Mouse (Mus musculus): ENCODE measurements at regions not wholly inside any gene's neighbourhood (a gene's known extent, or its start where the extent isn't known, plus 50 kb on each side); places are given as distances from the start of the nearest gene placed in this dataset.
"Not testable (repeated sequence)": the region's sequence is repeated elsewhere in the genome, so short reads cannot be mapped to it uniquely, and the experiment has no call there.

DNA sequence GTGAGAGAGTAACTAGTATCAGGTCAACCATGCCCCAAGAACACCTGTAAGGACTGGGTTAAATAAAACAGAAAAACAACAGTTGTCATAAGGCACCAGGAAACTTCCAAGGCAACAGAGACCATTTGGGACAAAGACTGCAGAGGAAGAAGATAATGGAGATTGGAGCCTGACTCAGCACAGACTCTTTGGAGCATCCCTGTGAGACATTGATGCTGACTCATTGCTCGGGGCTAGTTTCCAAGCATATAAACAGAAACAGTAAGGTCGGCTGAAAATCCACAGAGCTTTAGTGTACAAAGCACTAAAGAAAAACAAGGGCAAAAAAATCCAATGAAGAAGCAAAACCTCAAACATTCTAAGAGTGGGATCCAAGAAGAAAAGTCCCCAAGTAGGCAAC, 386.3 kb downstream of the Epm2a start:
- no peaks in the 10 kb centered on the region for H3K4me1 ChIP-seq
- H3K27ac ChIP-seq (replicated peaks): no peak overlapping the region
- 88% methylated on average over 2 of the region's 2 CpGs for WGBS
- no peaks in the 10 kb centered on the region for H3K36me3 ChIP-seq
- H3K4me3 ChIP-seq (replicated peaks): no peak overlapping the region
- no peak overlapping the region for H3K4me2 ChIP-seq
- ATAC-seq (ENCODE audit: low FRiP score): no peak
- H3K9ac ChIP-seq (replicated peaks): no peak overlapping the region
- no peaks in the 10 kb centered on the region for H3K9me3 ChIP-seq (replicated peaks)
- no peaks in the 10 kb centered on the region for H3K27me3 ChIP-seq (replicated peaks)

DNA sequence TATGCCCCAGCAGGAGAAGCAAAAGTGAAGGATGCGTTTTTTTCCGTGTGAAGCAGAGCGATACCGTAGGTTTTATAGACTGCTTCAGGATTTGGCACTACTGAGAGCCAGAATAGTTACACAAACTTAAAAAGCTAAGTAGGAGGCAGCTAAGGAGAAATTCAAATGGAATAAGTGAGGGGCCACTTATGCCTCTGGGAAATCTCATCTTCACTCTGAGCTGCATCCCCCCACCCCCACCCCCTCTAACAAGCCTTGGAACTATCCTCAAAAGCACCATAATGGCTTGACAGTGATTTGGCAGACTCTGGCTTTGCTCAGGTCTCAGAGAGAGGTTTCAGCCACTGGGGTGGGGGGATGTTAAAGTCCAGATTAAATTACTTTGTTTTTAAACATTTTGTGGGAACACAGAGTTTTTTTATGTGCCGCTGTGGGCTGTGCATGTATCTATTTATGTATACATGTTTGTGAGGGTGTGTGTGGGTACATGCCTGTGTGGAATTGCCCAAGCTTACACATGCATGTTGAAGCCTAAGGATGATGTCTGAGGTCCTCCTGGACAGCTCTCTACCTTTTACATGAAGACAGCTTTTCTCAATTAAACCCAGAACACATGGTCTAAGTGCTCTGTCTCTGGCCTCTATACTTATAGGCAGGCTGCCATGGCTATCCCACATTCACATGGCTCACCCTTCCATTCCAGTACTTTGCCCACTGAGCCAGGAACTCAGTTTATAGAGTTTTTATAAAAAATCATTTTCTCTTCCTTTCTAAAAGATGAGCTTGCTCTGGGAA, 396.6 kb downstream of the Epm2a start:
- WGBS: 78% methylated on average over 5 of the region's 5 CpGs
- H3K27ac ChIP-seq (replicated peaks): no peak overlapping the region
- ATAC-seq (ENCODE audit: low FRiP score): peak; percentile 45; the same call in 1 of the 2 replicates
- H3K9me3 ChIP-seq (replicated peaks): no peaks in the 10 kb centered on the region
- no peak overlapping the region for H3K4me3 ChIP-seq (replicated peaks)
- H3K36me3 ChIP-seq: no peaks in the 10 kb centered on the region
- H3K27me3 ChIP-seq (replicated peaks): no peaks in the 10 kb centered on the region
- no peak overlapping the region for H3K4me2 ChIP-seq
- H3K9ac ChIP-seq (replicated peaks): no peak overlapping the region
- 0 out of 2 replicates have a peak, but pooled peaks cover 6% of the 10 kb centered on the region for H3K4me1 ChIP-seq

- Histone ChIP-seq H3K4me3 (replicated peaks) (no peak overlapping the region), H3K4me1 (no peaks in the 10 kb centered on the region), H3K27ac (replicated peaks) (no peak overlapping the region), H3K36me3 (no peaks in the 10 kb centered on the region), H3K27me3 (replicated peaks) (no peaks in the 10 kb centered on the region), H3K9ac (replicated peaks) (no peak overlapping the region), H3K4me2 (no peak overlapping the region), H3K9me3 (replicated peaks) (no peaks in the 10 kb centered on the region)
- no peak for ATAC-seq (ENCODE audit: low FRiP score)
- WGBS: 85% methylated on average over 4 of the region's 4 CpGs
These were observed 402.4 kb downstream of the Epm2a start for GRCm38 (mm10) chr10:11745587-11745986.

GRCm38 (mm10) chr10:11746959-11747358, 403.8 kb downstream of the Epm2a start:
- Histone ChIP-seq H3K4me2 (no peak overlapping the region), H3K4me3 (replicated peaks) (no peak overlapping the region), H3K36me3 (no peaks in the 10 kb centered on the region), H3K4me1 (no peaks in the 10 kb centered on the region), H3K9me3 (replicated peaks) (no peaks in the 10 kb centered on the region), H3K9ac (replicated peaks) (no peak overlapping the region), H3K27me3 (replicated peaks) (no peaks in the 10 kb centered on the region), H3K27ac (replicated peaks) (no peak overlapping the region)
- no peak for ATAC-seq (ENCODE audit: low FRiP score)

DNA sequence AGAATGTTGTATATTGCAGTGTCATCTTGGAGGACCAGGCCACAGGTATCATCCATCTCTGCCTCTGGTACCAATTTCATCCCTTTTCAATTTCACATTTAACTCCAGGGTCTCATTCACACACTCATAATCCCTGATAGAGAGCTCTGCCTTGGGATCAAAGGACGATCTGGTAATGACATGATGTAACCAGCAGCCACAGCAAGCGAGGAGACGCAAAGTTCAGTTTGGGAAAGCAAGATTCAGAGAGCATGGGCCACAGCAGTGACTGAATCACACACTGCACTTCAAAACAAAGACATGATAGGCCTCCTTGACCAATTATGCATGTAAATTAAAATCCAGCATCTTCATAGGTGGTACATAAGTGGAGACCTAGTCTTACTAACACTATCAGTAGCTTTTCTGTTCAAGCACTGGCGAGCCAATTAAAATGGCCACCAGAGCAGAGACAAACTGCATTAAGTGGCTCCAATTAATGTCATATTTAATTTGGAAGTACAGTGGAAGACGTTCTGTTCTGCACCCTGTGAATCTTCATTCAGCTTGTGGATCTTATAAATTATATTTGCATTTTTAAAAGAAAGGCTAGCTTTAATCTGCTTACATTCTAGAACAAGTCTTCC, 412.0 kb downstream of the Epm2a start:
- 78% methylated on average over 5 of the region's 5 CpGs for WGBS

DNA sequence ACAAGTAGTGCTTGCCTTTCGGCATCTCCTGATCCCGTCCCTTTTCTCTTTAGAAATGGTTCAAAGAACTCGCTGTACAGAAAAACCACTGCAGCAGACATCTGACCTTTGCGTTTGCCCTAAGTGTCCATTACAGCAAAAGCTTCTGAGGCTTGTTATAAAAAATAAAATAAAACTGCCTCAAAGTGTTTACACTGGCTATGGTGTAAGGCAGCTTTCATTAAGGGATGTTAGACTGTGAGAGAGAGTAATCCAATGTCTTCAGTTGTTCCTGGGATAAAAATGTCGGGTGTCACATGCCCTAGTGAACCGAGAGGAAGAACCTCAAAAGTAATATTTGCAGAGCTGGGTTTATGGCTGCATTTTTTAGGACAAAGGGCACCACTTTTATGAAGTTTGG, 434.7 kb downstream of the Epm2a start:
- H3K27me3 ChIP-seq (replicated peaks): no peaks in the 10 kb centered on the region
- no peak overlapping the region for H3K9ac ChIP-seq (replicated peaks)
- H3K36me3 ChIP-seq: no peaks in the 10 kb centered on the region
- 0 out of 2 replicates have a peak, but pooled peaks cover 4% of the 10 kb centered on the region for H3K9me3 ChIP-seq (replicated peaks)
- ATAC-seq (ENCODE audit: low FRiP score): no peak
- no peaks in the 10 kb centered on the region for H3K4me1 ChIP-seq
- WGBS: 91% methylated on average over 6 of the region's 6 CpGs
- H3K27ac ChIP-seq (replicated peaks): no peak overlapping the region
- H3K4me3 ChIP-seq (replicated peaks): no peak overlapping the region
- H3K4me2 ChIP-seq: no peak overlapping the region

More for the DNA sequence above, 412.0 kb downstream of the Epm2a start:
- no peaks in the 10 kb centered on the region for H3K4me1 ChIP-seq
- no peaks in the 10 kb centered on the region for H3K36me3 ChIP-seq
- no peak for ATAC-seq (ENCODE audit: low FRiP score)
- no peaks in the 10 kb centered on the region for H3K27me3 ChIP-seq (replicated peaks)
- H3K4me2 ChIP-seq: no peak overlapping the region
- no peak overlapping the region for H3K27ac ChIP-seq (replicated peaks)
- H3K9ac ChIP-seq (replicated peaks): no peak overlapping the region
- no peak overlapping the region for H3K4me3 ChIP-seq (replicated peaks)
- H3K9me3 ChIP-seq (replicated peaks): no peaks in the 10 kb centered on the region

DNA sequence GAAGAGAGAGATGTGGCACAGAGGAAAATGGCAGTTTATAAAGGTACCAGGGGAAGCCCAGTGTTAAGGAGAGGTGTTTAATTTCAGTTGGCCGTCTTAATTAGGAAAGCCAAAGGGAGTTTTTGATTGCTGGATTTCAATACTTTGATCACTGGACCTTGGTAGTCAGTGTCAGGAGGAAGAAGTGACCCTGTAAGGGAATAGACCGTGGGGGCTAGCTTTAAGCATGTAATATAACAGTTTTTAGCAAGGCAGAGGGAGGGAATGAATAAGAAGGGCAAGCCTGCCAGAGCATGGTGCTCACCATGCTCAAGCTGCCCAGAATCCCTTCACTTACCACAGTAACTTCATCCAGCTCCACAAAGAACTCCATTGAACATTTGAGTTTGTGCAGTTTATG, 437.1 kb downstream of the Epm2a start:
- Histone ChIP-seq H3K9ac (replicated peaks) (no peak overlapping the region), H3K9me3 (replicated peaks) (no peaks in the 10 kb centered on the region), H3K27ac (replicated peaks) (no peak overlapping the region), H3K4me2 (no peak overlapping the region), H3K4me1 (no peaks in the 10 kb centered on the region), H3K4me3 (replicated peaks) (no peak overlapping the region), H3K27me3 (replicated peaks) (no peaks in the 10 kb centered on the region), H3K36me3 (no peaks in the 10 kb centered on the region)
- ATAC-seq (ENCODE audit: low FRiP score): no peak
- 76% methylated on average over 2 of the region's 2 CpGs for WGBS

GRCm38 (mm10) chr10:11787240-11787639, 444.0 kb downstream of the Epm2a start:
- no peak for ATAC-seq (ENCODE audit: low FRiP score)
- H3K9me3 ChIP-seq (replicated peaks): no peaks in the 10 kb centered on the region
- H3K4me1 ChIP-seq: no peaks in the 10 kb centered on the region
- no peak overlapping the region for H3K4me3 ChIP-seq (replicated peaks)
- H3K36me3 ChIP-seq: no peaks in the 10 kb centered on the region
- no peak overlapping the region for H3K4me2 ChIP-seq
- no peak overlapping the region for H3K9ac ChIP-seq (replicated peaks)
- H3K27me3 ChIP-seq (replicated peaks): no peaks in the 10 kb centered on the region
- no peak overlapping the region for H3K27ac ChIP-seq (replicated peaks)

DNA sequence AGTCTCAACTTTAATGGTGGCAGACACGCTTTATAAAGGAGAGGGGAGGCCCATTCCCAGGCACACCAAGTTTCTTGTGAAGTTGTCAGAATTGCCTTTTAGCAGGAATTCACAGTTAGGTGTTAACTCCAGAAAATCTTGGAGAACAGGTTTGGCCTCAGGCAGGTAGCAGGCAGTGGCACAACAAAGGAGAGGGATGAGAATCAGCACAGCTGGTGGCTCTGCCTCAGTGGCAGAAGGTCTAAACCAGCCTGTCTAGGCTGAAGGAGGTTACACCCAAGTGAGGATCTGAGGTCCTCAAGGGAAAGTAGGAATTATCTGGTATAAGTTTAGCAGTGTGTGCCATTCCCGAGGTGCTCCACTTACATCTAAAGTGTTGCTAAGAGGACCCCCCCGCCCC, 456.3 kb downstream of the Epm2a start:
- 100% methylated on average over 3 of the region's 3 CpGs for WGBS
- no peaks in the 10 kb centered on the region for H3K36me3 ChIP-seq
- no peak for ATAC-seq (ENCODE audit: low FRiP score)
- H3K9ac ChIP-seq (replicated peaks): no peak overlapping the region
- no peak overlapping the region for H3K4me3 ChIP-seq (replicated peaks)
- no peak overlapping the region for H3K4me2 ChIP-seq
- no peaks in the 10 kb centered on the region for H3K27me3 ChIP-seq (replicated peaks)
- H3K27ac ChIP-seq (replicated peaks): no peak overlapping the region
- H3K4me1 ChIP-seq: no peaks in the 10 kb centered on the region
- no peaks in the 10 kb centered on the region for H3K9me3 ChIP-seq (replicated peaks)

DNA sequence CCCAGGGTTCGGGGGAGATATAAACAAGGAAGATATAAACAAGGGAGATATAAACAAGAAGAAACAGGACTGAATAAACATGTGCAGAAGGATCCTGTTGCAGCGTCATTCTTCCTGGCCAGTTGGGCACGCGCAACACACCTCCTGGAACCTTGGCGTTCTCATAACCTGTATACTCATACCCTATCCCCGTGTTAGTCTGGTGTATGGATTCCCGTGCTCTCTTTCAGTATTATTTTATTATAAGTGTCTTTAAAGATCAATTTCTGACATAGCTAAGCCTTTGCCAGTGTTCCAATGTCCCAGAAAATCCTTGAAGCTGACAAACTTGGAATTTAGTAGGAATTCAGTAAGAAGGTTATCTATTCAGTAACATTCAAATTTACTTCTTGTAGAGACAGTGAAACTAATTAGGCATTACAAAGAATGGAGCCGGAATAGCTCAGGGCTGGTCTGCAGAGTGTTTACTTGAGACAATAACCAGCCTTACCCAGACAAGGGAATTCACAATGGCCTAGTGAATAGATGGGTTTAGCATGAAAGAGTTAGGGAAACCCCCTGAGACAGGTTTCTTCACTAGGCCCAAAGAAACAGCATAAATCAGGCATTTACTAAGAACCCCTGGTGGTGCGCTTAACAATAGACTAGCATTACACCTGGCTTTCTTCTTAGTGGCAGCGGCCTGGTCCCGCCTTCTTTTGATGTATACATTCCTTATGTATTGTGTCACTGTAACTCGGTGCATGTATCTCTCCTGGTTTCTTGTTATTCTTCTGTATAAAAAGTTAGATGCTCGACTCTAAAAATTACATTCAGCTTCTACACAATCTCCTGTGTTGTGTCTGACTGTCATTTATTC, 458.4 kb downstream of the Epm2a start:
- WGBS: 71% methylated on average over 13 of the region's 13 CpGs
- not testable (repeated sequence) for H3K27ac ChIP-seq (replicated peaks); H3K36me3 ChIP-seq; H3K9ac ChIP-seq (replicated peaks); ATAC-seq (ENCODE audit: low FRiP score); H3K4me3 ChIP-seq (replicated peaks); H3K4me2 ChIP-seq; H3K4me1 ChIP-seq; H3K9me3 ChIP-seq (replicated peaks); H3K27me3 ChIP-seq (replicated peaks)

- H3K27me3 ChIP-seq (replicated peaks): no peaks in the 10 kb centered on the region
- H3K4me1 ChIP-seq: no peaks in the 10 kb centered on the region
- H3K4me3 ChIP-seq (replicated peaks): no peak overlapping the region
- ATAC-seq (ENCODE audit: low FRiP score): no peak
- WGBS: 78% methylated on average over 3 of the region's 3 CpGs
- H3K9ac ChIP-seq (replicated peaks): no peak overlapping the region
- no peak overlapping the region for H3K27ac ChIP-seq (replicated peaks)
- no peaks in the 10 kb centered on the region for H3K9me3 ChIP-seq (replicated peaks)
- no peaks in the 10 kb centered on the region for H3K36me3 ChIP-seq
- no peak overlapping the region for H3K4me2 ChIP-seq
These were observed 466.1 kb downstream of the Epm2a start for GRCm38 (mm10) chr10:11809255-11809654.

Measured in neural tube, embryonic 15.5 days (tissue).